Mouse (Mus musculus): ENCODE data around the gene Nat9. TPM values are rescaled to one million over a fixed set of nuclear protein-coding genes. Genes with fewer than 3 reads are reported as not detected.
A peak's percentile ranks its signal among the peaks of the same experiment; 100 is the strongest.

The Nat9 gene
- polyA plus RNA-seq, 1 experiment from 2014 or later, result 13.3 TPM

DNA sequence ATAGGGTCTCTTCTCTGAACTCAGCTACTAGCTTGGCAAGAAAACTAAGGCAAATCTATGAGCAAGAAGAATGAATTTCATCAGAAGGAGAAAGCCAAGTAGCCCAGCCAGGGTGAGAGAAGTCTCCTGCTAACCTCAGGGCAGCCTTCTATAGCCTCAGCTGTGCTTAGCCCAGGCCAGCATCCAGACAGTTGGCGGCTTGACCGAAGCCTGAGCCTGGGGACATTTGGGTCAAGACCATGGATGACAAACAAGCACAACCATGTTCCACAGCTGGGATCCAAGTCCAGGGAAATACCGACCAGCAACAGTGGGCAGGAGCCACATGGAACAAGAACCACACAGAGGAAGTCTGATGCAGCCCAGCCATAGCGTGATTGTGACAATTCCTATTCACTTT lies 39.8 kb downstream of the Nat9 start:
- H3K27me3 ChIP-seq, result peaks cover 3% of the 10 kb centered on the region; the same call in 1 of the 2 replicates
- no peak overlapping the region for H3K4me3 ChIP-seq (replicated peaks)
- no peak for ATAC-seq (ENCODE audit: low read depth)
- no peaks in the 10 kb centered on the region; the same call in 1 of the 2 replicates for H3K4me1 ChIP-seq (replicated peaks)
- WGBS (ENCODE audit: insufficient replicate concordance), result 66% methylated on average over 4 of the region's 4 CpGs
- no peaks in the 10 kb centered on the region for H3K9me3 ChIP-seq (replicated peaks)
- no peak overlapping the region for H3K27ac ChIP-seq
- H3K9ac ChIP-seq, result no peak overlapping the region
- no peak for DNase-seq
- H3K36me3 ChIP-seq, result no peaks in the 10 kb centered on the region
- no peak overlapping the region for H3K4me2 ChIP-seq

DNA sequence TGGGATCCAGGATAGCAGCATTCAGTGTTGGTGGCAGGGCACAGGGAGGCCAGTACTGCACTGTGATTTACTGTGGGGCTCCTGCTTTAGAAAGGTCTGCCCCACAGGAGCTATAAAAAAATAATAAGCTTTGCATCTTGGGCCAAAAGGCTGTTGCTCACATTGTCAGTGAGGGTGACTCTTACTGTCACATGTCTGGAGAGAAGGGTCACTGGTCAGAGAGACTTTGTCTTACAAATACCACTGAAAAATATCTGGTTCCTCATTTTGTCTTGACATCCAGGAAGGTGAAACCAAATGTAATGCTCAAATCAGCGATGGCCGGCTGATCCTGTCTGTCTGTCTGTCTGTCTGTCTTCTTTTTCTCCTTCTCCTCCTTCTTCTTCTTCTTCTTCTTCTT lies 45.7 kb downstream of the Nat9 start:
- WGBS (ENCODE audit: insufficient replicate concordance), result 14% methylated on average over 2 of the region's 2 CpGs
- no peak overlapping the region for H3K4me3 ChIP-seq (replicated peaks)
- no peak for DNase-seq

DNA sequence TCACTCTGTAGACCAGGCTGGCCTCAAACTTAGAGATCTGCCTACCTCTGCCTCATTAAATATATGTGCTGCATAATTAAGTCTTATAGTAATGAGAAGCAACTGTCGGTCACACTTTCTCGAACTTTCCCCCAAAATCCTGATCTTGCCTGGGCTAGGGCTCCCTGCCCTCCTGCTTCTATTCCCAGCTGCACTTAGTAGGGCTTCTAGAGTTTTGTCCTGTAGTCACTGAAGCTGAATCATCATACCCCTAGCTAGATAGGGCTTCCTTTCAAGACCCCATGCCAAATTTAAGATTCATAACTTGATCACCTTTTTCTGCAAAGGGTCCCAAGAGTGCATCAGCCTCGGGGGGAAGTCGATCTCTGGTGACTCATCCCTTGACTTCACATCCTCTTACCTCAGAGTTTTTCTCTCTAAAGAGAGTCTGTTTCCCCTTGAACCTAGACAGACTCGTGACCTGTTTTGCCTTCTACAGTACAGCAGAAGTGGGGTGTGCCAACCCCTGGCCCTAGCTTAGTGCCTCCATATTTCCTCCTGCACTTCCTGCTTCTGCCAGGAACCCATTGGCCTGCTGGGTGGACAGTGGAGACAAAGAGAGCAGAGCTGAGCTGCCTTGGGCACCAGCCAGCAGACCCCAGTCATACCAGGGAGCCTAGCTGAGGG lies 48.9 kb downstream of the Nat9 start:
- no peak overlapping the region for H3K4me2 ChIP-seq
- H3K4me3 ChIP-seq (replicated peaks), result no peak overlapping the region
- no peaks in the 10 kb centered on the region for H3K9me3 ChIP-seq (replicated peaks)
- ATAC-seq (ENCODE audit: low read depth) (no peak), DNase-seq (no peak)
- H3K27ac ChIP-seq, result 0 out of 2 replicates have a peak overlapping the region, but pooled peaks have one; percentile 2
- no peaks in the 10 kb centered on the region for H3K36me3 ChIP-seq
- no peak overlapping the region for H3K9ac ChIP-seq
- H3K4me1 ChIP-seq (replicated peaks), result no peaks in the 10 kb centered on the region
- H3K27me3 ChIP-seq, result no peaks in the 10 kb centered on the region
- 42% methylated on average over 5 of the region's 5 CpGs for WGBS (ENCODE audit: insufficient replicate concordance)

More for the DNA sequence above, 45.7 kb downstream of the Nat9 start:
- H3K27ac ChIP-seq, result no peak overlapping the region
- no peak overlapping the region for H3K9ac ChIP-seq
- H3K4me1 ChIP-seq (replicated peaks), result no peaks in the 10 kb centered on the region
- H3K27me3 ChIP-seq, result no peaks in the 10 kb centered on the region
- no peak overlapping the region for H3K4me2 ChIP-seq
- H3K9me3 ChIP-seq (replicated peaks), result no peaks in the 10 kb centered on the region
- ATAC-seq (ENCODE audit: low read depth), result no peak
- no peaks in the 10 kb centered on the region for H3K36me3 ChIP-seq

DNA sequence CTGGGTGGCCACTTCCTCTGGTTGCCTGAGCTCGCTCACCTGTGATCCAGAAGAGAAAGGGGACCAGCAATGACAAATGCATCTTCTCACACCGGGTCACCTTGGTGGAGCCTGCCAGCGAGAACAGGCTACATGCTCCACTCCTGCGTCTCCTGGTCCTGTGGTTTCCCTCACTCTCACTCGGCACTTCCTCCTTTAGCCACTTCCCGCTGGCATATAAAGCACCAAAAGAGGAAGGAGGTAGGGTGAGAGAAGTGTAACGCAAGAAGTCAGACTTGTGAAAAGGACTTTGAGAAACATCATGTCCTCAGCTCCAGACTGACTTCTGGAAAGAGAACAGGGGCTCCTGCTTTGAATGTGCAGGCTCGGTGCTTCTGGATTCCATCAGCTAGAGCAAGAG lies 53.9 kb downstream of the Nat9 start, which contains the start of gene Cd300lf:
Gene Cd300lf (minus strand): TSS at position 193 of the 400 bp plus-strand sequence.
- no peaks in the 10 kb centered on the region for H3K9me3 ChIP-seq (replicated peaks)
- WGBS (ENCODE audit: insufficient replicate concordance), result 15% methylated on average over 8 of the region's 8 CpGs
- H3K4me3 ChIP-seq (replicated peaks), result 0 out of 2 replicates have a peak within 1 kb of the TSS, but pooled peaks have one; percentile 8
- H3K27ac ChIP-seq, result no peak within 1 kb of the TSS
- H3K4me2 ChIP-seq, result no peak within 1 kb of the TSS
- DNase-seq (no peak), ATAC-seq (ENCODE audit: low read depth) (no peak)
- H3K4me1 ChIP-seq (replicated peaks), result no peaks in the 10 kb centered on the region
- H3K27me3 ChIP-seq, result no peaks in the 10 kb centered on the region
- no peaks in the 10 kb centered on the region for H3K36me3 ChIP-seq
- no peak within 1 kb of the TSS for H3K9ac ChIP-seq

Other genes with a start within 250 kb of the Nat9 start
- 0.16 TPM in 1 of 2 replicates, not detected in the other for gene Cd300c, start 218.7 kb downstream of the Nat9 start, polyA plus RNA-seq (2015; fragmentation: Nextera tagmentation; extraction: Ambion mirVana)
- gene Cd300ld, start 197.9 kb downstream of the Nat9 start, polyA plus RNA-seq (2015; fragmentation: Nextera tagmentation; extraction: Ambion mirVana), result 0.48 and 0.59 TPM in 2 replicates
- 4.2 and 4.9 TPM in 2 replicates for gene Cd300c2, start 186.0 kb downstream of the Nat9 start, polyA plus RNA-seq (2015; fragmentation: Nextera tagmentation; extraction: Ambion mirVana)
- gene Cd300ld2, start 171.7 kb downstream of the Nat9 start, polyA plus RNA-seq (2015; fragmentation: Nextera tagmentation; extraction: Ambion mirVana), result not detected in 2 replicates
- not detected in 2 replicates for gene Cd300ld4, start 160.8 kb downstream of the Nat9 start, polyA plus RNA-seq (2015; fragmentation: Nextera tagmentation; extraction: Ambion mirVana)
- gene Cd300ld5, start 150.1 kb downstream of the Nat9 start, polyA plus RNA-seq (2015; fragmentation: Nextera tagmentation; extraction: Ambion mirVana), result not detected in 2 replicates
- not detected in 2 replicates for gene Cd300ld3, start 139.4 kb downstream of the Nat9 start, polyA plus RNA-seq (2015; fragmentation: Nextera tagmentation; extraction: Ambion mirVana)
- 0.68 and 0.82 TPM in 2 replicates for gene Cd300e, start 125.7 kb downstream of the Nat9 start, polyA plus RNA-seq (2015; fragmentation: Nextera tagmentation; extraction: Ambion mirVana)
- gene Rab37, start 96.4 kb downstream of the Nat9 start, polyA plus RNA-seq (2015; fragmentation: Nextera tagmentation; extraction: Ambion mirVana), result 3.3 and 3.6 TPM in 2 replicates
- 0.97 TPM in 2 replicates for gene Cd300lf, start 53.9 kb downstream of the Nat9 start, polyA plus RNA-seq (2015; fragmentation: Nextera tagmentation; extraction: Ambion mirVana)
- gene Slc9a3r1, start 24.5 kb downstream of the Nat9 start, polyA plus RNA-seq (2015; fragmentation: Nextera tagmentation; extraction: Ambion mirVana), result 59.8 and 69.9 TPM in 2 replicates
- 5.1 and 6.8 TPM in 2 replicates for gene Tmem104, start 372 bp downstream of the Nat9 start, polyA plus RNA-seq (2015; fragmentation: Nextera tagmentation; extraction: Ambion mirVana)
- gene Grin2c, start 79.4 kb upstream of the Nat9 start, polyA plus RNA-seq (2015; fragmentation: Nextera tagmentation; extraction: Ambion mirVana), result 0.06 and 0.12 TPM in 2 replicates
- gene Fdxr, start 89.2 kb upstream of the Nat9 start, polyA plus RNA-seq (2015; fragmentation: Nextera tagmentation; extraction: Ambion mirVana), result 16.3 and 18.2 TPM in 2 replicates
- gene Fads6, start 109.8 kb upstream of the Nat9 start, polyA plus RNA-seq (2015; fragmentation: Nextera tagmentation; extraction: Ambion mirVana), result 2.0 and 2.2 TPM in 2 replicates
- gene Otop2, start 119.3 kb upstream of the Nat9 start, polyA plus RNA-seq (2015; fragmentation: Nextera tagmentation; extraction: Ambion mirVana), result not detected in 2 replicates
- gene Ush1g, start 134.2 kb upstream of the Nat9 start, polyA plus RNA-seq (2015; fragmentation: Nextera tagmentation; extraction: Ambion mirVana), result 0.07 and 0.14 TPM in 2 replicates
- not detected in 2 replicates for gene Otop3, start 146.9 kb upstream of the Nat9 start, polyA plus RNA-seq (2015; fragmentation: Nextera tagmentation; extraction: Ambion mirVana)
- gene Hid1, start 179.9 kb upstream of the Nat9 start, polyA plus RNA-seq (2015; fragmentation: Nextera tagmentation; extraction: Ambion mirVana), result 1.1 and 1.2 TPM in 2 replicates
- 1.5 and 1.7 TPM in 2 replicates for gene Cdr2l, start 194.1 kb upstream of the Nat9 start, polyA plus RNA-seq (2015; fragmentation: Nextera tagmentation; extraction: Ambion mirVana)
- gene Mrpl58, start 215.9 kb upstream of the Nat9 start, polyA plus RNA-seq (2015; fragmentation: Nextera tagmentation; extraction: Ambion mirVana), result 103 and 104 TPM in 2 replicates
- 633 and 650 TPM in 2 replicates for gene Atp5h, start 232.1 kb upstream of the Nat9 start, polyA plus RNA-seq (2015; fragmentation: Nextera tagmentation; extraction: Ambion mirVana)
- 2.5 and 4.1 TPM in 2 replicates for gene Kctd2, start 232.3 kb upstream of the Nat9 start, polyA plus RNA-seq (2015; fragmentation: Nextera tagmentation; extraction: Ambion mirVana)

Measured in liver, embryonic 13.5 days (tissue).